Mouse (Mus musculus) lung, embryonic 15.5 days (tissue): ENCODE results near the gene Acsl6. TPM values are rescaled to one million over a fixed set of nuclear protein-coding genes. Genes with fewer than 3 reads are reported as not detected.

Source experiments
- ATAC-seq: fragments of 200-750 bp; cut with Nextera tagmentation; 2 replicates; pipeline ENCODE4 v1.8.0; 2017; ENCODE audit warnings: moderate number of reproducible peaks, borderline replicate concordance; ENCODE audit not compliant: low FRiP score, low TSS enrichment; ENCODE audit errors: extremely low read depth
- H3K27ac ChIP-seq: fragments of 300-500 bp; sonication (generic); 2 replicates; pipeline ENCODE4 v1.5.1; 2015; ENCODE audit warnings: moderate library complexity, mild to moderate bottlenecking, inconsistent platforms
- H3K27me3 ChIP-seq: fragments of 300-500 bp; sonication (generic); 2 replicates; pipeline ENCODE4 v1.6.1; 2015; ENCODE audit warnings: inconsistent platforms
- H3K36me3 ChIP-seq: fragments of 300-500 bp; sonication (generic); 2 replicates; pipeline ENCODE4 v1.6.1; 2015; ENCODE audit warnings: inconsistent platforms
- H3K4me1 ChIP-seq: fragments of 300-500 bp; sonication (generic); 2 replicates; pipeline ENCODE4 v1.6.1; 2015; ENCODE audit warnings: inconsistent platforms
- H3K4me2 ChIP-seq: fragments of 300-500 bp; sonication (generic); 2 replicates; pipeline ENCODE4 v1.6.1; 2015; ENCODE audit warnings: inconsistent platforms, mild to moderate bottlenecking, moderate library complexity
- H3K4me3 ChIP-seq: fragments of 300-500 bp; sonication (generic); 2 replicates; pipeline ENCODE4 v1.5.1; 2015; ENCODE audit warnings: mild to moderate bottlenecking, inconsistent platforms
- H3K9ac ChIP-seq: fragments of 300-500 bp; sonication (generic); 2 replicates; pipeline ENCODE4 v1.6.1; 2015; ENCODE audit warnings: inconsistent platforms
- H3K9me3 ChIP-seq: fragments of 300-500 bp; sonication (generic); 2 replicates; pipeline ENCODE4 v1.6.1; 2016; ENCODE audit warnings: inconsistent platforms
- WGBS: fragments of 180-500 bp; shearing (Covaris S2); methylation state at CpG from one replicate; pipeline ENCODE4 v1.1.7; 2015; 5-methylcytosine and 5-hydroxymethylcytosine counted together
- polyA plus RNA-seq: library from polyadenylated mRNA; unstranded; fragments of >200 nt; fragmentation: Nextera tagmentation; extraction: Ambion mirVana; gene quantifications from 2 replicates; pipeline ENCODE4 v1.2.1, GENCODE M21; 2015

Gene Acsl6
- polyA plus RNA-seq = 0.44 and 0.46 TPM in 2 replicates

- WGBS = under 1% methylated on average over 52 of the region's 59 CpGs
- ATAC-seq = no peak
Observed at GRCm38 (mm10) chr11:54303728-54304470, at the start of gene Acsl6. Gene Acsl6, plus strand, starts transcription at chr11:54303798.

GRCm38 (mm10) chr11:54254114-54254513 lies 49.5 kb upstream of the Acsl6 start:
- H3K9ac ChIP-seq = no peak overlapping the region
- H3K4me2 ChIP-seq = no peak overlapping the region
- H3K27ac ChIP-seq = no peak overlapping the region
- ATAC-seq = no peak
- H3K27me3 ChIP-seq = no peaks in the 10 kb centered on the region
- H3K36me3 ChIP-seq = no peaks in the 10 kb centered on the region
- H3K4me3 ChIP-seq = no peak overlapping the region
- peaks cover 15% of the 10 kb centered on the region; the same call in 1 of the 2 replicates for H3K4me1 ChIP-seq
- no peaks in the 10 kb centered on the region for H3K9me3 ChIP-seq
- 30% methylated on average over 4 of the region's 4 CpGs for WGBS

More at GRCm38 (mm10) chr11:54303728-54304470, at the start of gene Acsl6:
- Histone ChIP-seq H3K4me2 (peak within 1 kb of the TSS; percentile 86), H3K27ac (no peak within 1 kb of the TSS), H3K36me3 (no peaks in the 10 kb centered on the region), H3K27me3 (peaks cover 19% of the 10 kb centered on the region), H3K9ac (no peak within 1 kb of the TSS), H3K9me3 (no peaks in the 10 kb centered on the region), H3K4me1 (peaks cover 7% of the 10 kb centered on the region), H3K4me3 (peak within 1 kb of the TSS; percentile 40)

GRCm38 (mm10) chr11:54256624-54257376 lies 46.8 kb upstream of the Acsl6 start:
- Histone ChIP-seq H3K4me3 (no peak overlapping the region), H3K4me2 (no peak overlapping the region), H3K4me1 (no peaks in the 10 kb centered on the region), H3K9ac (no peak overlapping the region), H3K27me3 (no peaks in the 10 kb centered on the region), H3K9me3 (no peaks in the 10 kb centered on the region), H3K36me3 (no peaks in the 10 kb centered on the region), H3K27ac (no peak overlapping the region)
- no peak for ATAC-seq
- 61% methylated on average over 3 of the region's 3 CpGs for WGBS

- WGBS = 19% methylated on average over 1 of the region's 1 CpGs
- H3K36me3 ChIP-seq = no peaks in the 10 kb centered on the region
Observed at GRCm38 (mm10) chr11:54263405-54264031, 40.1 kb upstream of the Acsl6 start.

GRCm38 (mm10) chr11:54264542-54264941 lies 39.1 kb upstream of the Acsl6 start:
- WGBS = 42% methylated on average over 2 of the region's 2 CpGs
- H3K4me1 ChIP-seq = no peaks in the 10 kb centered on the region
- no peaks in the 10 kb centered on the region for H3K36me3 ChIP-seq
- ATAC-seq = no peak
- no peak overlapping the region for H3K9ac ChIP-seq
- H3K27ac ChIP-seq = no peak overlapping the region
- no peak overlapping the region for H3K4me2 ChIP-seq
- no peak overlapping the region for H3K4me3 ChIP-seq
- H3K27me3 ChIP-seq = no peaks in the 10 kb centered on the region
- no peaks in the 10 kb centered on the region for H3K9me3 ChIP-seq

More at GRCm38 (mm10) chr11:54263405-54264031, 40.1 kb upstream of the Acsl6 start:
- no peak overlapping the region for H3K9ac ChIP-seq
- no peak for ATAC-seq
- no peaks in the 10 kb centered on the region for H3K4me1 ChIP-seq
- H3K4me2 ChIP-seq = no peak overlapping the region
- no peak overlapping the region for H3K27ac ChIP-seq
- no peak overlapping the region for H3K4me3 ChIP-seq
- no peaks in the 10 kb centered on the region for H3K27me3 ChIP-seq
- no peaks in the 10 kb centered on the region for H3K9me3 ChIP-seq

GRCm38 (mm10) chr11:54267177-54267576 lies 36.4 kb upstream of the Acsl6 start, which contains the start of gene Il3:
Gene Il3, minus strand, starts transcription at chr11:54267277.
- H3K36me3 ChIP-seq = no peaks in the 10 kb centered on the region
- no peak within 1 kb of the TSS for H3K27ac ChIP-seq
- ATAC-seq = no peak
- no peaks in the 10 kb centered on the region for H3K4me1 ChIP-seq
- no peak within 1 kb of the TSS for H3K4me2 ChIP-seq
- H3K9ac ChIP-seq = no peak within 1 kb of the TSS
- H3K4me3 ChIP-seq = no peak within 1 kb of the TSS
- WGBS = 75% methylated on average over 6 of the region's 6 CpGs
- H3K27me3 ChIP-seq = no peaks in the 10 kb centered on the region
- H3K9me3 ChIP-seq = no peaks in the 10 kb centered on the region

GRCm38 (mm10) chr11:54269191-54269896 lies 34.3 kb upstream of the Acsl6 start:
- Histone ChIP-seq H3K4me1 (no peaks in the 10 kb centered on the region), H3K4me3 (no peak overlapping the region), H3K27ac (no peak overlapping the region), H3K9ac (no peak overlapping the region), H3K9me3 (no peaks in the 10 kb centered on the region), H3K27me3 (no peaks in the 10 kb centered on the region), H3K36me3 (no peaks in the 10 kb centered on the region), H3K4me2 (no peak overlapping the region)
- 75% methylated on average over 3 of the region's 3 CpGs for WGBS
- ATAC-seq = no peak

- Histone ChIP-seq H3K27ac (no peak overlapping the region), H3K4me2 (no peak overlapping the region), H3K9me3 (no peaks in the 10 kb centered on the region), H3K36me3 (no peaks in the 10 kb centered on the region), H3K9ac (no peak overlapping the region), H3K4me1 (no peaks in the 10 kb centered on the region), H3K27me3 (no peaks in the 10 kb centered on the region), H3K4me3 (no peak overlapping the region)
- 65% methylated on average over 5 of the region's 5 CpGs for WGBS
- no peak for ATAC-seq
Observed at GRCm38 (mm10) chr11:54271437-54271949, 32.1 kb upstream of the Acsl6 start.

GRCm38 (mm10) chr11:54287821-54288453 lies 15.7 kb upstream of the Acsl6 start:
- H3K36me3 ChIP-seq = no peaks in the 10 kb centered on the region
- no peaks in the 10 kb centered on the region for H3K4me1 ChIP-seq
- H3K9ac ChIP-seq = no peak overlapping the region
- H3K9me3 ChIP-seq = no peaks in the 10 kb centered on the region
- 68% methylated on average over 8 of the region's 8 CpGs for WGBS
- H3K27me3 ChIP-seq = no peaks in the 10 kb centered on the region
- H3K4me2 ChIP-seq = no peak overlapping the region
- H3K4me3 ChIP-seq = no peak overlapping the region
- ATAC-seq = no peak
- no peak overlapping the region for H3K27ac ChIP-seq

- no peak overlapping the region for H3K4me2 ChIP-seq
- H3K9me3 ChIP-seq = no peaks in the 10 kb centered on the region
- H3K9ac ChIP-seq = no peak overlapping the region
- no peaks in the 10 kb centered on the region for H3K27me3 ChIP-seq
- no peak for ATAC-seq
- no peak overlapping the region for H3K27ac ChIP-seq
- no peaks in the 10 kb centered on the region for H3K4me1 ChIP-seq
- WGBS = 79% methylated on average over 2 of the region's 2 CpGs
- no peaks in the 10 kb centered on the region for H3K36me3 ChIP-seq
- H3K4me3 ChIP-seq = no peak overlapping the region
Observed at GRCm38 (mm10) chr11:54292163-54292562, 11.4 kb upstream of the Acsl6 start.
